Comparison of ENCODE assay signal across 24 mouse cellular contexts in the genomic region with DNA sequence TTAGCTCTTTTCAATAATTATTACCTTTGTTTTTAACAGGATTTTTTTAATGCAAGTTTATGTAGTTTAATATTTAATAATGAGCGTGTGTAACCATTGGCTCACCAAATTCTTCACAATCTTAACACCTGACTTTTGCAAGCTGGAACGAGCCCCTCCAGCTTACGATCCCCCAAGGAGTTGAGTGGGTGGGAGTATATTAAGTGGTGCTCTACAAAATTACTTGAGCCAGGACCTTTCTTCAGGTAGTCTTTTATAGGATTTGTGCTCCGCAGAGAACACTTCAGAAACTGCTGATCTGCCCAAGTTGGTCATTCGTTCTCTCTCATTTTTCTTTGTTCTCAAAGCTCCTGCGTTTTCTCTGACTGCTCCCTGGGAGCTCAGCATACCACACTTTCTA.
DNase-seq lines count a peak whose midpoint lies in the region; ATAC-seq lines count a peak whose summit lies in the region.
"Had no signal": no experiment of that assay in that cellular context is flagged by ENCODE, and none has a peak within 500 bp of the region (broad histone marks: within the 10 kb centered on the region; RNA-seq: fewer than 3 reads in every experiment).

No protein-coding gene starts in this region.

- no peak overlapping the region for H3K4me3 ChIP-seq in heart, embryonic 11.5 days (ENCODE audit: low read depth, low read length)
- H3K4me3 ChIP-seq in limb, embryonic 12.5 days (replicated peaks) = no peak overlapping the region
- H3K4me3 ChIP-seq in limb, embryonic 10.5 days = no peak overlapping the region
- H3K4me3 ChIP-seq in limb, embryonic 13.5 days = no peak overlapping the region
- H3K4me3 ChIP-seq: embryonic facial prominence, embryonic 10.5 days; embryonic facial prominence, embryonic 12.5 days; forebrain, embryonic 13.5 days; forebrain, embryonic 15.5 days had no signal

- no peak overlapping the region for H3K4me2 ChIP-seq in heart, embryonic 11.5 days
- H3K4me2 ChIP-seq in limb, embryonic 12.5 days = no peak overlapping the region
- H3K4me2 ChIP-seq in limb, embryonic 13.5 days (replicated peaks) = no peak overlapping the region
- H3K4me2 ChIP-seq: embryonic facial prominence, embryonic 12.5 days; forebrain, embryonic 13.5 days; forebrain, embryonic 15.5 days had no signal

- H3K9me3 ChIP-seq in heart, embryonic 11.5 days (replicated peaks; ENCODE audit: control insufficient read depth, low read length) = 0 out of 2 replicates have a peak, but pooled peaks cover 6% of the 10 kb centered on the region
- peaks cover 8% of the 10 kb centered on the region; the same call in 1 of the 2 replicates for H3K9me3 ChIP-seq in limb, embryonic 12.5 days
- H3K9me3 ChIP-seq in limb, embryonic 10.5 days (replicated peaks) = no peaks in the 10 kb centered on the region
- H3K9me3 ChIP-seq in limb, embryonic 13.5 days = no peaks in the 10 kb centered on the region
- H3K9me3 ChIP-seq: embryonic facial prominence, embryonic 12.5 days had no signal

- H3K27ac ChIP-seq in heart, embryonic 11.5 days (ENCODE audit: low read depth, low read length) = no peak overlapping the region
- H3K27ac ChIP-seq in limb, embryonic 12.5 days = peak overlapping the region; percentile 67; the same call in 1 of the 2 replicates
- H3K27ac ChIP-seq in limb, embryonic 10.5 days = no peak overlapping the region
- H3K27ac ChIP-seq in limb, embryonic 13.5 days = peak overlapping the region; percentile 48; the same call in 1 of the 2 replicates
- H3K27ac ChIP-seq: embryonic facial prominence, embryonic 10.5 days; embryonic facial prominence, embryonic 12.5 days; forebrain, embryonic 13.5 days; forebrain, embryonic 15.5 days had no signal

- DNase-seq in heart, adult 11 months = peak; percentile 34
- no peak for DNase-seq in limb, embryonic 10.5 days (ENCODE audit: low spot score)
- no peak for DNase-seq in lung, postnatal 36 days
- DNase-seq: adrenal gland, adult 8-10 months; adrenal gland, postnatal 14 days; adrenal gland, postnatal 36 days; B cell, adult 2 months; cerebellum, adult 11-12 months; cerebellum, adult 2 months; cerebellum, adult 9-10 months; cerebellum, postnatal 10 days; cerebellum, postnatal 25 days had no signal

- H3K4me1 ChIP-seq in heart, embryonic 11.5 days (ENCODE audit: control insufficient read depth, insufficient read depth, low read length) = no peaks in the 10 kb centered on the region; the same call in 1 of the 2 replicates
- H3K4me1 ChIP-seq in limb, embryonic 12.5 days (replicated peaks) = 0 out of 2 replicates have a peak, but pooled peaks cover 2% of the 10 kb centered on the region
- H3K4me1 ChIP-seq in limb, embryonic 10.5 days = peaks cover 5% of the 10 kb centered on the region; the same call in 1 of the 2 replicates
- H3K4me1 ChIP-seq in limb, embryonic 13.5 days = peaks cover 8% of the 10 kb centered on the region
- H3K4me1 ChIP-seq: embryonic facial prominence, embryonic 12.5 days; forebrain, embryonic 13.5 days; forebrain, embryonic 15.5 days had no signal

- ATAC-seq in heart, embryonic 11.5 days (replicated peaks; ENCODE audit: insufficient number of reproducible peaks, low FRiP score, low TSS enrichment) = no peak
- peak; percentile 37; the same call in 1 of the 2 replicates for ATAC-seq in limb, embryonic 12.5 days (ENCODE audit: insufficient number of reproducible peaks, insufficient read depth, low FRiP score, low TSS enrichment, low read depth)
- ATAC-seq in limb, embryonic 13.5 days (ENCODE audit: low FRiP score, low read depth) = peak; percentile 67
- ATAC-seq: activated CD4-positive, CD25-positive, alpha-beta regulatory T cell, adult 4 months; CD4-positive, CD25-positive, alpha-beta regulatory T cell, adult 4 months; forebrain, embryonic 13.5 days; forebrain, embryonic 15.5 days; Patski had no signal

- no peak overlapping the region for H3K9ac ChIP-seq in heart, embryonic 11.5 days (ENCODE audit: low read depth, low read length)
- H3K9ac ChIP-seq in limb, embryonic 12.5 days (replicated peaks) = no peak overlapping the region
- no peak overlapping the region for H3K9ac ChIP-seq in limb, embryonic 13.5 days
- H3K9ac ChIP-seq: embryonic facial prominence, embryonic 12.5 days; forebrain, embryonic 13.5 days; forebrain, embryonic 15.5 days had no signal

- no peaks in the 10 kb centered on the region for H3K27me3 ChIP-seq in heart, embryonic 11.5 days (ENCODE audit: control insufficient read depth, insufficient read depth, low read length)
- H3K27me3 ChIP-seq in limb, embryonic 12.5 days = no peaks in the 10 kb centered on the region
- H3K27me3 ChIP-seq in limb, embryonic 10.5 days (ENCODE audit: low read depth, poor library complexity, severe bottlenecking) = no peaks in the 10 kb centered on the region
- H3K27me3 ChIP-seq in limb, embryonic 13.5 days = no peaks in the 10 kb centered on the region; the same call in 1 of the 2 replicates
- H3K27me3 ChIP-seq: CH12.LX; embryonic facial prominence, embryonic 12.5 days; forebrain, embryonic 13.5 days; forebrain, embryonic 15.5 days; Patski had no signal

- WGBS in heart, embryonic 11.5 days (ENCODE audit: insufficient replicate concordance) = 76% methylated on average over 6 of the region's 6 CpGs
- 49% methylated on average over 6 of the region's 6 CpGs for WGBS in limb, embryonic 12.5 days
- WGBS in limb, embryonic 10.5 days = 85% methylated on average over 6 of the region's 6 CpGs
- WGBS in limb, embryonic 13.5 days = 35% methylated on average over 6 of the region's 6 CpGs

- H3K36me3 ChIP-seq in heart, embryonic 11.5 days (ENCODE audit: control insufficient read depth, insufficient read depth, low read length) = no peaks in the 10 kb centered on the region
- H3K36me3 ChIP-seq in limb, embryonic 12.5 days = no peaks in the 10 kb centered on the region
- no peaks in the 10 kb centered on the region for H3K36me3 ChIP-seq in limb, embryonic 10.5 days
- H3K36me3 ChIP-seq in limb, embryonic 13.5 days = no peaks in the 10 kb centered on the region
- H3K36me3 ChIP-seq: embryonic facial prominence, embryonic 10.5 days; embryonic facial prominence, embryonic 12.5 days; forebrain, embryonic 15.5 days; G1E had no signal

Comparison
In these comparisons a context has a peak if more than half of its experiments do, and no peak if none do; other contexts are left out.
1. H3K27ac ChIP-seq: peak in limb, embryonic 12.5 days (single experiment) and limb, embryonic 13.5 days (single experiment); none in heart, embryonic 11.5 days (single experiment) and limb, embryonic 10.5 days (single experiment).